27 mouse cellular contexts compared by ENCODE assay signal in genomic region chr13:71460097-71460496, GRCm38 (mm10).
DNase-seq lines count a peak whose midpoint lies in the region; ATAC-seq and TF ChIP-seq lines count a peak whose summit lies in the region.
"Had no signal": no experiment of that assay in that cellular context is flagged by ENCODE, and none has a peak within 500 bp of the region (broad histone marks: within the 10 kb centered on the region; RNA-seq: fewer than 3 reads in every experiment).

No protein-coding gene starts in this region.

- ATAC-seq in hindbrain, embryonic 13.5 days (ENCODE audit: low FRiP score): no peak
- no peak for ATAC-seq in lung, embryonic 14.5 days (ENCODE audit: insufficient read depth)
- no peak for ATAC-seq in hindbrain, embryonic 15.5 days (ENCODE audit: low FRiP score, low read depth)
- no peak for ATAC-seq in intestine, embryonic 16.5 days
- ATAC-seq: forebrain, embryonic 13.5 days; intestine, embryonic 15.5 days; liver, embryonic 12.5 days had no signal

- no peak for TF ChIP-seq CTCF in lung, embryonic 14.5 days (IDR thresholded peaks at IDR 0.05; ENCODE audit: low read depth)

- H3K4me1 ChIP-seq in hindbrain, embryonic 10.5 days (replicated peaks): peaks cover 27% of the 10 kb centered on the region
- peaks cover 21% of the 10 kb centered on the region for H3K4me1 ChIP-seq in hindbrain, embryonic 13.5 days (replicated peaks)
- no peaks in the 10 kb centered on the region for H3K4me1 ChIP-seq in lung, embryonic 14.5 days (ENCODE audit: insufficient read depth)
- H3K4me1 ChIP-seq in hindbrain, embryonic 15.5 days (replicated peaks): peaks cover 17% of the 10 kb centered on the region
- no peaks in the 10 kb centered on the region for H3K4me1 ChIP-seq in intestine, embryonic 16.5 days (ENCODE audit: control insufficient read depth, insufficient read depth, low read length)
- H3K4me1 ChIP-seq: intestine, embryonic 15.5 days; liver, embryonic 12.5 days had no signal

- H3K4me3 ChIP-seq in hindbrain, embryonic 10.5 days: no peak overlapping the region
- no peak overlapping the region for H3K4me3 ChIP-seq in hindbrain, embryonic 13.5 days
- H3K4me3 ChIP-seq in lung, embryonic 14.5 days (ENCODE audit: low read depth, low read length): no peak overlapping the region
- H3K4me3 ChIP-seq in hindbrain, embryonic 15.5 days: no peak overlapping the region
- H3K4me3 ChIP-seq in intestine, embryonic 16.5 days (ENCODE audit: low read length): no peak overlapping the region
- H3K4me3 ChIP-seq: embryonic facial prominence, embryonic 12.5 days; erythroblast, embryonic 14.5 days; forebrain, embryonic 13.5 days; heart, embryonic 10.5 days; intestine, embryonic 15.5 days; limb, embryonic 13.5 days; liver, embryonic 12.5 days; neural tube, embryonic 12.5 days had no signal

- 36% methylated on average over 9 of the region's 9 CpGs for WGBS in hindbrain, embryonic 10.5 days
- 26% methylated on average over 9 of the region's 9 CpGs for WGBS in hindbrain, embryonic 13.5 days
- WGBS in lung, embryonic 14.5 days: 21% methylated on average over 9 of the region's 9 CpGs
- WGBS in hindbrain, embryonic 15.5 days: 21% methylated on average over 9 of the region's 9 CpGs
- WGBS in intestine, embryonic 16.5 days: 43% methylated on average over 9 of the region's 9 CpGs

- no peak overlapping the region for H3K4me2 ChIP-seq in hindbrain, embryonic 13.5 days
- peak overlapping the region; percentile 15; the same call in 1 of the 2 replicates for H3K4me2 ChIP-seq in lung, embryonic 14.5 days
- peak overlapping the region; percentile 26; the same call in 1 of the 2 replicates for H3K4me2 ChIP-seq in hindbrain, embryonic 15.5 days
- no peak overlapping the region for H3K4me2 ChIP-seq in intestine, embryonic 16.5 days (ENCODE audit: low read depth, low read length)
- H3K4me2 ChIP-seq: embryonic facial prominence, embryonic 12.5 days; forebrain, embryonic 13.5 days; intestine, embryonic 15.5 days; limb, embryonic 13.5 days; liver, embryonic 12.5 days; neural tube, embryonic 12.5 days had no signal

- no peaks in the 10 kb centered on the region for H3K9me3 ChIP-seq in hindbrain, embryonic 10.5 days
- no peaks in the 10 kb centered on the region for H3K9me3 ChIP-seq in hindbrain, embryonic 13.5 days
- H3K9me3 ChIP-seq in lung, embryonic 14.5 days (ENCODE audit: low read depth, low read length): no peaks in the 10 kb centered on the region
- no peaks in the 10 kb centered on the region for H3K9me3 ChIP-seq in hindbrain, embryonic 15.5 days
- H3K9me3 ChIP-seq in intestine, embryonic 16.5 days (ENCODE audit: control insufficient read depth, low read length): no peaks in the 10 kb centered on the region
- H3K9me3 ChIP-seq: embryonic facial prominence, embryonic 12.5 days; forebrain, embryonic 13.5 days; heart, embryonic 10.5 days; intestine, embryonic 15.5 days; limb, embryonic 13.5 days; liver, embryonic 12.5 days; neural tube, embryonic 12.5 days had no signal

- H3K27ac ChIP-seq in hindbrain, embryonic 10.5 days: no peak overlapping the region
- no peak overlapping the region for H3K27ac ChIP-seq in hindbrain, embryonic 13.5 days
- H3K27ac ChIP-seq in lung, embryonic 14.5 days (ENCODE audit: low read depth): no peak overlapping the region
- H3K27ac ChIP-seq in hindbrain, embryonic 15.5 days (replicated peaks): no peak overlapping the region
- H3K27ac ChIP-seq in intestine, embryonic 16.5 days (ENCODE audit: low read length): no peak overlapping the region
- H3K27ac ChIP-seq: embryonic facial prominence, embryonic 12.5 days; forebrain, embryonic 13.5 days; heart, embryonic 10.5 days; intestine, embryonic 15.5 days; limb, embryonic 13.5 days; liver, embryonic 12.5 days; neural tube, embryonic 12.5 days had no signal

- H3K9ac ChIP-seq in hindbrain, embryonic 13.5 days: no peak overlapping the region
- no peak overlapping the region for H3K9ac ChIP-seq in lung, embryonic 14.5 days
- no peak overlapping the region for H3K9ac ChIP-seq in hindbrain, embryonic 15.5 days
- no peak overlapping the region for H3K9ac ChIP-seq in intestine, embryonic 16.5 days (ENCODE audit: low read depth, low read length)
- H3K9ac ChIP-seq: embryonic facial prominence, embryonic 12.5 days; forebrain, embryonic 13.5 days; intestine, embryonic 15.5 days; limb, embryonic 13.5 days; liver, embryonic 12.5 days; neural tube, embryonic 12.5 days had no signal

- peak; percentile 23 for DNase-seq in hindbrain, embryonic 10.5 days (ENCODE audit: low spot score)
- peak; percentile 4 for DNase-seq in lung, embryonic 14.5 days
- DNase-seq in lung, postnatal 25 days (ENCODE audit: low spot score): no peak
- peak; percentile 49 for DNase-seq in embryo, embryonic 11 days
- no peak for DNase-seq in urinary bladder, postnatal 10 days (ENCODE audit: low spot score)
- DNase-seq: adrenal gland, postnatal 14 days; cerebellum, adult 2 months; cerebellum, postnatal 25 days; heart, postnatal 4 days; kidney, postnatal 25 days; layer of hippocampus, postnatal 36 days; lung, adult 18-20 months; lung, postnatal 14 days; retina, postnatal 1 day; right cerebral cortex, postnatal 25 days; spleen, adult 18-20 months had no signal

- peaks cover 53% of the 10 kb centered on the region for H3K27me3 ChIP-seq in hindbrain, embryonic 10.5 days (ENCODE audit: insufficient read depth, poor library complexity, severe bottlenecking)
- H3K27me3 ChIP-seq in hindbrain, embryonic 13.5 days: peaks cover 43% of the 10 kb centered on the region
- no peaks in the 10 kb centered on the region; the same call in 1 of the 2 replicates for H3K27me3 ChIP-seq in lung, embryonic 14.5 days (ENCODE audit: insufficient read depth, low read length)
- peaks cover 3% of the 10 kb centered on the region; the same call in 1 of the 2 replicates for H3K27me3 ChIP-seq in hindbrain, embryonic 15.5 days
- H3K27me3 ChIP-seq in intestine, embryonic 16.5 days (replicated peaks; ENCODE audit: control insufficient read depth, insufficient read depth, low read length): no peaks in the 10 kb centered on the region; the same call in 1 of the 2 replicates

- H3K36me3 ChIP-seq in hindbrain, embryonic 10.5 days: no peaks in the 10 kb centered on the region
- H3K36me3 ChIP-seq in hindbrain, embryonic 13.5 days: no peaks in the 10 kb centered on the region
- H3K36me3 ChIP-seq in lung, embryonic 14.5 days (ENCODE audit: insufficient read depth): no peaks in the 10 kb centered on the region
- no peaks in the 10 kb centered on the region for H3K36me3 ChIP-seq in hindbrain, embryonic 15.5 days
- H3K36me3 ChIP-seq in intestine, embryonic 16.5 days (ENCODE audit: control insufficient read depth, insufficient read depth, low read length): no peaks in the 10 kb centered on the region
- H3K36me3 ChIP-seq: embryonic facial prominence, embryonic 12.5 days; heart, embryonic 10.5 days; intestine, embryonic 15.5 days; limb, embryonic 13.5 days; liver, embryonic 12.5 days; neural tube, embryonic 12.5 days had no signal

Comparison
In these comparisons a context has a peak if more than half of its experiments do, and no peak if none do; other contexts are left out.
1. DNase-seq: peak in hindbrain, embryonic 10.5 days (single experiment), lung, embryonic 14.5 days (single experiment) and embryo, embryonic 11 days (single experiment); none in lung, postnatal 25 days (single experiment) and urinary bladder, postnatal 10 days (single experiment).
2. H3K4me2 ChIP-seq: peak in lung, embryonic 14.5 days (single experiment) and hindbrain, embryonic 15.5 days (single experiment); none in hindbrain, embryonic 13.5 days (single experiment) and intestine, embryonic 16.5 days (single experiment).